Mouse (Mus musculus) CD4-positive naive resting alpha-beta T cell, adult 76 days (primary cell): ENCODE measurements around the gene Gm21317. TPM values are rescaled to one million over a fixed set of nuclear protein-coding genes. Genes with fewer than 3 reads are reported as not detected.

Experiments
- total RNA-seq: library from RNA; stranded (reverse); gene quantifications from one replicate; pipeline ENCODE4 v1.2.4, GENCODE M21; 2023

The Gm21317 gene
- total RNA-seq = not detected

GRCm38 (mm10) chrY:82224927-82225326 lies at the start of gene Gm21317:
Gene Gm21317 (plus strand): TSS chrY:82225227.

